Mouse (Mus musculus): Measurements from ENCODE around the gene Gm10228. TPM values are rescaled to one million over a fixed set of nuclear protein-coding genes. Genes with fewer than 3 reads are reported as not detected.

Gm10228 gene
- total and polyA plus RNA-seq, 2 experiments from 2014 or later: not detected

GRCm38 (mm10) chr16:89013973-89014372 is 27.3 kb downstream of the Gm10228 start:
- ATAC-seq (ENCODE audit: insufficient read depth, low read depth): no peak
- H3K27me3 ChIP-seq (ENCODE audit: control insufficient read depth, insufficient read depth, low read length): no peaks in the 10 kb centered on the region
- no peaks in the 10 kb centered on the region for H3K9me3 ChIP-seq (replicated peaks; ENCODE audit: control insufficient read depth, low read length)
- TF ChIP-seq EP300 (IDR thresholded peaks at IDR 0.05; ENCODE audit: low read depth) (no peak), CTCF (IDR thresholded peaks at IDR 0.05; ENCODE audit: low read depth) (no peak)
- H3K9ac ChIP-seq (replicated peaks; ENCODE audit: low read depth, low read length): no peak overlapping the region
- 95% methylated on average over 3 of the region's 3 CpGs for WGBS
- no peaks in the 10 kb centered on the region for H3K4me1 ChIP-seq (ENCODE audit: control insufficient read depth, insufficient read depth)
- no peaks in the 10 kb centered on the region for H3K36me3 ChIP-seq (replicated peaks; ENCODE audit: control insufficient read depth, insufficient read depth, low read length)
- H3K4me3 ChIP-seq (ENCODE audit: low read depth, low read length): no peak overlapping the region
- H3K27ac ChIP-seq (ENCODE audit: low read depth): no peak overlapping the region
- DNase-seq (ENCODE audit: low spot score): no peak
- no peak overlapping the region for H3K4me2 ChIP-seq (ENCODE audit: low read depth, low read length)

GRCm38 (mm10) chr16:89010659-89011058 is 30.6 kb downstream of the Gm10228 start, which contains the start of gene Krtap22-2:
Gene Krtap22-2, minus strand, starts transcription at chr16:89010759.
- Histone ChIP-seq H3K36me3 (replicated peaks; ENCODE audit: control insufficient read depth, insufficient read depth, low read length) (no peaks in the 10 kb centered on the region), H3K4me3 (ENCODE audit: low read depth, low read length) (no peak within 1 kb of the TSS), H3K4me2 (ENCODE audit: low read depth, low read length) (no peak within 1 kb of the TSS), H3K27me3 (ENCODE audit: control insufficient read depth, insufficient read depth, low read length) (no peaks in the 10 kb centered on the region), H3K27ac (ENCODE audit: low read depth) (no peak within 1 kb of the TSS), H3K4me1 (ENCODE audit: control insufficient read depth, insufficient read depth) (no peaks in the 10 kb centered on the region), H3K9me3 (replicated peaks; ENCODE audit: control insufficient read depth, low read length) (no peaks in the 10 kb centered on the region), H3K9ac (replicated peaks; ENCODE audit: low read depth, low read length) (no peak within 1 kb of the TSS)
- ATAC-seq (ENCODE audit: insufficient read depth, low read depth) (no peak), DNase-seq (ENCODE audit: low spot score) (no peak)
- 67% methylated on average over 5 of the region's 5 CpGs for WGBS
- no peak for TF ChIP-seq CTCF (IDR thresholded peaks at IDR 0.05; ENCODE audit: low read depth)
- no peak for TF ChIP-seq EP300 (IDR thresholded peaks at IDR 0.05; ENCODE audit: low read depth)

Other genes with a start within 250 kb of the Gm10228 start
- gene Gm20741, start 229.3 kb downstream of the Gm10228 start, total RNA-seq (2014; rRNA removed; ENCODE audit: low replicate concordance): not detected in 2 replicates
- gene Gm20741, start 229.3 kb downstream of the Gm10228 start, polyA plus RNA-seq (2015; fragmentation: Nextera tagmentation; extraction: Ambion mirVana): not detected in 2 replicates
- gene Krtap15, start 221.3 kb downstream of the Gm10228 start, total RNA-seq (2014; rRNA removed; ENCODE audit: low replicate concordance): not detected in 2 replicates
- gene Krtap15, start 221.3 kb downstream of the Gm10228 start, polyA plus RNA-seq (2015; fragmentation: Nextera tagmentation; extraction: Ambion mirVana): not detected in 2 replicates
- gene Krtap14, start 215.3 kb downstream of the Gm10228 start, total RNA-seq (2014; rRNA removed; ENCODE audit: low replicate concordance): not detected in 2 replicates
- gene Krtap14, start 215.3 kb downstream of the Gm10228 start, polyA plus RNA-seq (2015; fragmentation: Nextera tagmentation; extraction: Ambion mirVana): not detected in 2 replicates
- gene Krtap19-1, start 172.1 kb downstream of the Gm10228 start, total RNA-seq (2014; rRNA removed; ENCODE audit: low replicate concordance): not detected in 2 replicates
- gene Krtap19-1, start 172.1 kb downstream of the Gm10228 start, polyA plus RNA-seq (2015; fragmentation: Nextera tagmentation; extraction: Ambion mirVana): not detected in 2 replicates
- gene Krtap19-2, start 167.2 kb downstream of the Gm10228 start, total RNA-seq (2014; rRNA removed; ENCODE audit: low replicate concordance): not detected in 2 replicates
- not detected in 2 replicates for gene Krtap19-2, start 167.2 kb downstream of the Gm10228 start, polyA plus RNA-seq (2015; fragmentation: Nextera tagmentation; extraction: Ambion mirVana)
- gene Krtap19-3, start 163.4 kb downstream of the Gm10228 start, total RNA-seq (2014; rRNA removed; ENCODE audit: low replicate concordance): not detected in 2 replicates
- not detected in 2 replicates for gene Krtap19-3, start 163.4 kb downstream of the Gm10228 start, polyA plus RNA-seq (2015; fragmentation: Nextera tagmentation; extraction: Ambion mirVana)
- gene Krtap19-4, start 156.4 kb downstream of the Gm10228 start, total RNA-seq (2014; rRNA removed; ENCODE audit: low replicate concordance): not detected in 2 replicates
- not detected in 2 replicates for gene Krtap19-4, start 156.4 kb downstream of the Gm10228 start, polyA plus RNA-seq (2015; fragmentation: Nextera tagmentation; extraction: Ambion mirVana)
- gene Krtap19-5, start 145.0 kb downstream of the Gm10228 start, total RNA-seq (2014; rRNA removed; ENCODE audit: low replicate concordance): not detected in 2 replicates
- not detected in 2 replicates for gene Krtap19-5, start 145.0 kb downstream of the Gm10228 start, polyA plus RNA-seq (2015; fragmentation: Nextera tagmentation; extraction: Ambion mirVana)
- not detected in 2 replicates for gene Krtap19-9b, start 109.2 kb downstream of the Gm10228 start, total RNA-seq (2014; rRNA removed; ENCODE audit: low replicate concordance)
- not detected in 2 replicates for gene Krtap19-9b, start 109.2 kb downstream of the Gm10228 start, polyA plus RNA-seq (2015; fragmentation: Nextera tagmentation; extraction: Ambion mirVana)
- gene Krtap16-3, start 78.6 kb downstream of the Gm10228 start, total RNA-seq (2014; rRNA removed; ENCODE audit: low replicate concordance): not detected in 2 replicates
- not detected in 2 replicates for gene Krtap16-3, start 78.6 kb downstream of the Gm10228 start, polyA plus RNA-seq (2015; fragmentation: Nextera tagmentation; extraction: Ambion mirVana)
- not detected in 2 replicates for gene Krtap22-2, start 30.7 kb downstream of the Gm10228 start, total RNA-seq (2014; rRNA removed; ENCODE audit: low replicate concordance)
- not detected in 2 replicates for gene Krtap22-2, start 30.7 kb downstream of the Gm10228 start, polyA plus RNA-seq (2015; fragmentation: Nextera tagmentation; extraction: Ambion mirVana)
- gene Gm10229, start 26.2 kb downstream of the Gm10228 start, total RNA-seq (2014; rRNA removed; ENCODE audit: low replicate concordance): not detected in 2 replicates
- not detected in 2 replicates for gene Gm10229, start 26.2 kb downstream of the Gm10228 start, polyA plus RNA-seq (2015; fragmentation: Nextera tagmentation; extraction: Ambion mirVana)
- not detected in 2 replicates for gene Krtap6-1, start 9.8 kb downstream of the Gm10228 start, total RNA-seq (2014; rRNA removed; ENCODE audit: low replicate concordance)
- not detected in 2 replicates for gene Krtap6-1, start 9.8 kb downstream of the Gm10228 start, polyA plus RNA-seq (2015; fragmentation: Nextera tagmentation; extraction: Ambion mirVana)
- not detected in 2 replicates for gene Krtap6-5, start 6.4 kb upstream of the Gm10228 start, total RNA-seq (2014; rRNA removed; ENCODE audit: low replicate concordance)
- gene Krtap6-5, start 6.4 kb upstream of the Gm10228 start, polyA plus RNA-seq (2015; fragmentation: Nextera tagmentation; extraction: Ambion mirVana): not detected in 2 replicates
- gene 1110025L11Rik, start 22.5 kb upstream of the Gm10228 start, total RNA-seq (2014; rRNA removed; ENCODE audit: low replicate concordance): not detected in 2 replicates
- gene 1110025L11Rik, start 22.5 kb upstream of the Gm10228 start, polyA plus RNA-seq (2015; fragmentation: Nextera tagmentation; extraction: Ambion mirVana): not detected in 2 replicates
- gene Krtap6-3, start 42.5 kb upstream of the Gm10228 start, total RNA-seq (2014; rRNA removed; ENCODE audit: low replicate concordance): not detected in 2 replicates
- gene Krtap6-3, start 42.5 kb upstream of the Gm10228 start, polyA plus RNA-seq (2015; fragmentation: Nextera tagmentation; extraction: Ambion mirVana): not detected in 2 replicates
- not detected in 2 replicates for gene Gm6358, start 99.4 kb upstream of the Gm10228 start, total RNA-seq (2014; rRNA removed; ENCODE audit: low replicate concordance)
- gene Gm6358, start 99.4 kb upstream of the Gm10228 start, polyA plus RNA-seq (2015; fragmentation: Nextera tagmentation; extraction: Ambion mirVana): not detected in 2 replicates
- not detected in 2 replicates for gene Gm10061, start 109.6 kb upstream of the Gm10228 start, total RNA-seq (2014; rRNA removed; ENCODE audit: low replicate concordance)
- not detected in 2 replicates for gene Gm10061, start 109.6 kb upstream of the Gm10228 start, polyA plus RNA-seq (2015; fragmentation: Nextera tagmentation; extraction: Ambion mirVana)
- not detected in 2 replicates for gene Gm9789, start 116.5 kb upstream of the Gm10228 start, total RNA-seq (2014; rRNA removed; ENCODE audit: low replicate concordance)
- gene Gm9789, start 116.5 kb upstream of the Gm10228 start, polyA plus RNA-seq (2015; fragmentation: Nextera tagmentation; extraction: Ambion mirVana): not detected in 2 replicates
- not detected in 2 replicates for gene Gm7735, start 128.0 kb upstream of the Gm10228 start, total RNA-seq (2014; rRNA removed; ENCODE audit: low replicate concordance)
- gene Gm7735, start 128.0 kb upstream of the Gm10228 start, polyA plus RNA-seq (2015; fragmentation: Nextera tagmentation; extraction: Ambion mirVana): not detected in 2 replicates
- not detected in 2 replicates for gene 1110057P08Rik, start 133.3 kb upstream of the Gm10228 start, total RNA-seq (2014; rRNA removed; ENCODE audit: low replicate concordance)
- not detected in 2 replicates for gene 1110057P08Rik, start 133.3 kb upstream of the Gm10228 start, polyA plus RNA-seq (2015; fragmentation: Nextera tagmentation; extraction: Ambion mirVana)
- gene Krtap20-2, start 164.4 kb upstream of the Gm10228 start, total RNA-seq (2014; rRNA removed; ENCODE audit: low replicate concordance): not detected in 2 replicates
- not detected in 2 replicates for gene Krtap20-2, start 164.4 kb upstream of the Gm10228 start, polyA plus RNA-seq (2015; fragmentation: Nextera tagmentation; extraction: Ambion mirVana)